Mouse (Mus musculus) forebrain, embryonic 16.5 days (tissue): ENCODE data around the gene Pfkfb2. TPM values are rescaled to one million over a fixed set of nuclear protein-coding genes. Genes with fewer than 3 reads are reported as not detected.

Source experiments
- ATAC-seq: fragments of 200-750 bp; cut with Nextera tagmentation; 2 replicates; pipeline ENCODE4 v1.8.0; 2017; ENCODE audit warnings: mild to moderate bottlenecking, moderate library complexity
- H3K27ac ChIP-seq: fragments of 300-500 bp; sonication (generic); 2 replicates; pipeline ENCODE4 v1.5.1; 2014; ENCODE audit warnings: low read length, control low read depth
- H3K27me3 ChIP-seq: fragments of 300-500 bp; sonication (generic); replicated peaks from 2 replicates; pipeline ENCODE4 v1.6.1; 2014; ENCODE audit warnings: low read length; ENCODE audit not compliant: control insufficient read depth, insufficient read depth
- H3K36me3 ChIP-seq: fragments of 300-500 bp; sonication (generic); 2 replicates; pipeline ENCODE4 v1.6.1; 2014; ENCODE audit not compliant: control insufficient read depth, insufficient read depth
- H3K4me1 ChIP-seq: fragments of 300-500 bp; sonication (generic); replicated peaks from 2 replicates; pipeline ENCODE4 v1.6.1; 2014; ENCODE audit warnings: low read length; ENCODE audit not compliant: control insufficient read depth, insufficient read depth
- H3K4me2 ChIP-seq: fragments of 300-500 bp; sonication (generic); 2 replicates; pipeline ENCODE4 v1.6.1; 2014; ENCODE audit warnings: mild to moderate bottlenecking, low read length, control low read depth
- H3K4me3 ChIP-seq: fragments of 300-500 bp; sonication (generic); replicated peaks from 2 replicates; pipeline ENCODE4 v1.5.1; 2014; ENCODE audit warnings: mild to moderate bottlenecking, low read length, control low read depth
- H3K9ac ChIP-seq: fragments of 300-500 bp; sonication (generic); replicated peaks from 2 replicates; pipeline ENCODE4 v1.6.1; 2014; ENCODE audit warnings: low read depth, low read length, control low read depth
- H3K9me3 ChIP-seq: fragments of 300-500 bp; sonication (generic); 2 replicates; pipeline ENCODE4 v1.6.1; 2016; ENCODE audit warnings: low read length; ENCODE audit not compliant: control insufficient read depth
- WGBS: fragments of 180-500 bp; shearing (Covaris S2); extraction: QIAGEN DNeasy Blood & Tissue Kit; methylation state at CpG from one replicate; pipeline ENCODE4 v1.1.7; 2014; 5-methylcytosine and 5-hydroxymethylcytosine counted together
- polyA plus RNA-seq: library from polyadenylated mRNA; unstranded; fragments of >200 nt; fragmentation: Nextera tagmentation; extraction: Ambion mirVana; gene quantifications from 2 replicates; pipeline ENCODE4 v1.2.1, GENCODE M21; 2015

The Pfkfb2 gene
- 27.8 and 28.2 TPM in 2 replicates for polyA plus RNA-seq

DNA sequence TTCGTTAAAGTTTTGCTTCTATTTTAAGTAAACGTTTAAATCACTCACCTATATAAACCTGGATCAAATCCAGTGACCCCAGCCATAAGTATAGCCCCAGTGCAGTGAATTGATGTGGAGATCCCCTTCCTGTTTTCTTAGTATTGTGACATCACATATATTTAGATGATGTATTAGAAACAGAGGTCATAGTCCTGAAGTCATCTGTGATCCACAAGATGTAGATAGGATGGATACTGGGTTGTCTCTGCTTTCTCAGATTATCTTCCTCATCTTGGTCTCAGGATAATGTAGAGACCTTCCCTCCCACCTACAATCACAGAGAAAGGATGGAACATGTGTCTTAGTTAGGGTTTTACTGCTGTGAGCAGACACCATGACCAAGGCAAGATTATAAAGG, at the start of gene Pfkfb2:
TSS of gene Pfkfb2 (minus strand) at position 101 of the 400 bp plus-strand sequence.
- no peak for ATAC-seq
- Histone ChIP-seq H3K4me3 (no peak within 1 kb of the TSS), H3K4me2 (no peak within 1 kb of the TSS), H3K27me3 (no peaks in the 10 kb centered on the region), H3K36me3 (0 out of 2 replicates have a peak, but pooled peaks cover 2% of the 10 kb centered on the region), H3K9me3 (no peaks in the 10 kb centered on the region), H3K4me1 (no peaks in the 10 kb centered on the region), H3K9ac (no peak within 1 kb of the TSS), H3K27ac (no peak within 1 kb of the TSS)
- 77% methylated on average over 2 of the region's 2 CpGs for WGBS

DNA sequence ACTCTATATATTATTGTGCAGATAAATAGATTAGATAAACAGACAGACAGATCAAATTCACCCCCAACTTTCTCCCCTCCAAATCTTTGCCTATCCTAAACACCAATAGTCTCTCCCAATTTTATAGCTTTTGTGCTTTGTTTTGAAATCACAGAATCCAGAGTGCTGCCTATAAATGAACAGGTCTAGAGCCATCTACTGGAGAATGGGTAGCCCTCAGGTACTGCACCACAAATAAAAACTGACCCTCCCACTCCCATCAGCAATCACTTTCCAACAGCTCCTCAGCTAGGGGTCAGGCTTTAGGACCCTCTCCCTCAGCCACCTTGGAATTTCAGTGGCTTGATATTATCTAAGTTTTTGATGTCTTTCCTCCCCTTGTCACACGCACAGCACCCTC, 47.6 kb upstream of the Pfkfb2 start:
- Histone ChIP-seq H3K27me3 (no peaks in the 10 kb centered on the region), H3K4me3 (no peak overlapping the region), H3K4me2 (no peak overlapping the region), H3K4me1 (no peaks in the 10 kb centered on the region; the same call in 1 of the 2 replicates), H3K9me3 (no peaks in the 10 kb centered on the region), H3K9ac (no peak overlapping the region), H3K27ac (no peak overlapping the region), H3K36me3 (no peaks in the 10 kb centered on the region)
- ATAC-seq = no peak
- 92% methylated on average over 1 of the region's 1 CpGs for WGBS

DNA sequence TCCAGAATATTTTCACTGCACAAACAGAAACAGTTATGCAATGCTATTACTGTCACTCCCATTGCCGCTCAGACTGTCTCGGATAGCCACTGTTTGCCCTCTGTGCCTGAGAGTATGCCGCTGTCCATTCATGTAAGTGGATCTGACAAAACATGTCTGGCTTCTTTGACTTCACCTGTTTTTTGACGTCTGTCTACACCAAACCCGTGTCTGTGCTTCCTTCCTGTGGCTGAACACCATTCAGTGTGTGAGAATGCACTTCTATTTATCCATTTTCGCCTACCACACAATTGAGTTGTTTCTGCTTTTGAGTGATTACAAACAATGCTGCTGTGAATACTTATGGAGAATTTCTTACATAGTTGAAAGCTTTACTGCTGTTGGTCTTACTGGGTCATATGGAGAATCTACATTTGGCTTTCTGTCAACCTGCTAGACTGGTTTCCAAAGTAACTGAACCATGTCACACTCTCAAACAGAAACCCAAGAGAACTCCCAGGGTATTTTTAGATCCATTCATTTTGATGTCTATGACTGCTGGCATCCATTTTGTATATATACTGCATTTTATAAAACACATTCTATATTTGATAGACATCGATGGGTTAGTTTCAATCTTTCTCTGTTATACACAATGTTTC, 46.8 kb upstream of the Pfkfb2 start:
- ATAC-seq = no peak
- Histone ChIP-seq H3K4me3 (no peak overlapping the region), H3K36me3 (no peaks in the 10 kb centered on the region), H3K9me3 (no peaks in the 10 kb centered on the region), H3K27ac (no peak overlapping the region), H3K4me2 (no peak overlapping the region), H3K27me3 (no peaks in the 10 kb centered on the region), H3K9ac (no peak overlapping the region), H3K4me1 (no peaks in the 10 kb centered on the region; the same call in 1 of the 2 replicates)
- WGBS = 80% methylated on average over 7 of the region's 7 CpGs

DNA sequence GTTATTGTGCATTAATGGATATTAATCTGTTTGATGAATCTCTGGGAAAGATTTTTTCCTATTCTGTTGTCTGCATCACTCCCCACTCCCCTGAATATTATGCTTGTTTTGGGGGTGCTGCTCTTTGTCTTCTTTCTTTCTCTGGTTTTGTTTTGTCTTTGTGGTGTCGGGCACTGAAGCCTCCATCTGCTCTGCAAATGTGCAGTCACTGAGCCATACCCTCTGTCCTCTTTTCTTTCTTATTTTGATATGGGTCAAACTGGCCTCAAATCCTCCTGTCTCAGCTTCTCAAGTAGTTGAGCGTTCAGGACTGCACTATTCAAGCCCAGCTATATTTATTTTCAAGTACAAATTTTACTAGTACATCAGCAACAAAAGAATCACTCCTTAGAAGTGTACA, 46.2 kb upstream of the Pfkfb2 start:
- H3K4me3 ChIP-seq = no peak overlapping the region
- no peaks in the 10 kb centered on the region for H3K36me3 ChIP-seq
- no peak overlapping the region for H3K9ac ChIP-seq
- WGBS = 48% methylated on average over 2 of the region's 2 CpGs
- H3K4me1 ChIP-seq = no peaks in the 10 kb centered on the region; the same call in 1 of the 2 replicates
- H3K27me3 ChIP-seq = no peaks in the 10 kb centered on the region
- no peak for ATAC-seq
- no peaks in the 10 kb centered on the region for H3K9me3 ChIP-seq
- H3K27ac ChIP-seq = no peak overlapping the region
- no peak overlapping the region for H3K4me2 ChIP-seq

DNA sequence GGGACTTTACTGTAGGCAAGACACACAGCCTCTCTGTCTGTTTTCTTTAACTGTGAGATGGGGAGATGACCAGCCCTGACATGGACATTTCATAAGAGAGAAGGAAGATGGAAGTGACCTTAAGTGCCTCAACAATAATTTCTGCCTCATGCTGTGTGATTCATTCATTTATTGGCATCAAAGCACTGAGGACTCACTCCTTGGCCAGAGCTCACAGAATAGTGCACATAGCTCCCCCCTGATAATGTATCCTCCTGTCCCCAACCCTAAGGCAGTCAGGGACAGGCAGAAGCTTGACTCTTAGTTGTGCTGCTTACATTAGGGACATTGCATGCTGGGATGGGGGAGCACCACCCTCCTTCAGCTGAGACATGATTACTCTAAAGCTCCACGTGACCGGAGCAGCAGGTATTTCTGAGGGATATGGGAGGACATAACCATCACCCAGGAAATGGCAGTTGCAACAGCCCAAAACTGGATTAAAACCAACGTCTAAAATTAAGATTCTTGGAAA, 42.0 kb upstream of the Pfkfb2 start:
- no peak for ATAC-seq
- 71% methylated on average over 3 of the region's 3 CpGs for WGBS
- no peak overlapping the region for H3K27ac ChIP-seq
- no peaks in the 10 kb centered on the region for H3K27me3 ChIP-seq
- no peaks in the 10 kb centered on the region; the same call in 1 of the 2 replicates for H3K4me1 ChIP-seq
- H3K9me3 ChIP-seq = no peaks in the 10 kb centered on the region
- H3K4me3 ChIP-seq = no peak overlapping the region
- H3K9ac ChIP-seq = no peak overlapping the region
- H3K36me3 ChIP-seq = no peaks in the 10 kb centered on the region
- H3K4me2 ChIP-seq = no peak overlapping the region

DNA sequence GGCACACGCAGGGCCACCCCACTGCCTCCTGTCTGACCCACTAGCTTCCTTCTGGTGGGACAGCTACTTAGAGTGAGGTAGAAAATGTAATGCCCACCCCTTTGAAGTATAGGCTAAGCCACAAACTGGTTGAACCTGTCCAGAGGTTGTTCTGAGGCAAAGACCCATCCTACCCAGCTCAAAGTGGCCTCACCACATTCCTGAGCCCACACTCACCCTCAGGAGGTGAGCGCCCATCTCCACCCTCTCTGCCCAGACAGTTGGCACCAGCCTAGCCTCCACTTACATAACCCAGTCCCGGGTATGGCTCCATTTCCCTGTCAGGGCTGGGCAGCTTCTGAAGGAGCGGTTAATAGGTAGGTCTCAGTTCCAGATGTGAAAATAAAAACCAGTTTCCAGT, 41.4 kb upstream of the Pfkfb2 start:
- 92% methylated on average over 4 of the region's 4 CpGs for WGBS
- H3K9ac ChIP-seq = no peak overlapping the region

DNA sequence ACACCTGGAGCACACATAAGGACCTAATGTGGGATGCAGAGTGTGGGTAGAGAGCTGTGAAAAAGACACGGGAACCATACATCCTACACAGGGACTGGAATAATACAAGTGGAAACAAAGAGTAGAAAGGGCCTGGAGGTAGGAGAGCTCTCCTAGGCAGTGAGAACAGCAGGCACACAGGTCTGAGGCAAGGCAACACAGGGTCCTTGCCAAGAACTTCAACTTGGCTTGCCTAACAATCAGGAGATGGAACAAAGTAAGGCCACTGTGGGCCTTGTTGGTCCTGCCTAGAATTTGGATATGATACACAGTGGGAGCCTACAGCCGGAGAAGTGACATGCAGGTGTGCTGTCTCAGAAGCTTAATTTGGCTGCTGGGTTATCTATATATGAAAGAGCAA, 40.9 kb upstream of the Pfkfb2 start:
- Histone ChIP-seq H3K36me3 (no peaks in the 10 kb centered on the region), H3K4me2 (no peak overlapping the region), H3K4me3 (no peak overlapping the region), H3K9me3 (no peaks in the 10 kb centered on the region), H3K27me3 (no peaks in the 10 kb centered on the region), H3K27ac (no peak overlapping the region), H3K4me1 (no peaks in the 10 kb centered on the region), H3K9ac (no peak overlapping the region)
- no peak for ATAC-seq
- WGBS = 90% methylated on average over 2 of the region's 2 CpGs

More for the DNA sequence above, 41.4 kb upstream of the Pfkfb2 start:
- H3K4me2 ChIP-seq = no peak overlapping the region
- H3K27ac ChIP-seq = no peak overlapping the region
- H3K4me1 ChIP-seq = no peaks in the 10 kb centered on the region
- H3K9me3 ChIP-seq = no peaks in the 10 kb centered on the region
- H3K36me3 ChIP-seq = no peaks in the 10 kb centered on the region
- H3K27me3 ChIP-seq = no peaks in the 10 kb centered on the region
- no peak for ATAC-seq
- H3K4me3 ChIP-seq = no peak overlapping the region

DNA sequence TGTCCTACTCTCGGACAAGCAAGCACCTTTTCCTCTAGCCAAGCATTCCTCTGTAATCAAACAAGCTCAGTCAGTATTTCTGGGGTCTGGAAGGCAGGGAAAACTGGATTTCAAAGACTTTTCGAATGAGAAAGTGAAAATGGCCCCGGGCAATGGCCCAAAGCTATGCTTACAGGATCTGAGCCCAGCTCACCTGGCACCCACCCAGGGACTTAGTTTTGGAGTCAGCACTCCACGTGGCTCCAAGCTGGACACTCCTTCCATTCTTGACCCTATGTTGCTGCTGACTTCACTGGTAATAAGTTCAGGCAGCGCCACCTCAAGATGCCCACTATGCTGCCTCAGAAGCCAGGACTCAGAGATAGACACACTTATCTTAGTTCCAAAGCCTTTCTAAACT, 38.0 kb upstream of the Pfkfb2 start:
- H3K36me3 ChIP-seq = no peaks in the 10 kb centered on the region
- H3K4me1 ChIP-seq = no peaks in the 10 kb centered on the region
- H3K9ac ChIP-seq = no peak overlapping the region
- no peaks in the 10 kb centered on the region for H3K27me3 ChIP-seq
- no peak overlapping the region for H3K27ac ChIP-seq
- H3K4me2 ChIP-seq = no peak overlapping the region
- 80% methylated on average over 5 of the region's 5 CpGs for WGBS
- no peak for ATAC-seq
- no peak overlapping the region for H3K4me3 ChIP-seq
- H3K9me3 ChIP-seq = no peaks in the 10 kb centered on the region

DNA sequence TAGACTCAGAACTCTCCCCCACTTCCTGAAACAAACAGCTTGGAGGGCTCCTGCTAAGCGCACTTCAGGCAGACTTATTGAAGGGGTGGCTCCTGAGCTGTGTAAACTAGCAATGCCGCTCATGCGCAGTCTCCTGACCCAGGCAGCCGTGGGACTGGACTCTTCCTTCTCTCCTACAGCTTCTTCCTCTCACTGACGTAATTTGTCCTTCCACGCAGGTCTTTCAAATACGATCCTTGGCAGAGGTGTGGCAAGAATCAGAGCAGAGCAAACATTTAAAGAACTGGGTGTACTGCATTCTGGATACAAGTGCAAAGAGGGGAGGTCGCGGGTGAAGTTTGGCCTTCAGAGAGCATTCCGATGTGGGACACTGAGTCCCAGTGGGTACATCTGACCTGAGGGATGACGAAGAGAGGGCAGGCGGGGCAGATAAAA, 35.0 kb upstream of the Pfkfb2 start:
- no peak overlapping the region for H3K4me2 ChIP-seq
- H3K4me3 ChIP-seq = no peak overlapping the region
- no peak overlapping the region for H3K9ac ChIP-seq
- WGBS = 89% methylated on average over 12 of the region's 12 CpGs
- no peaks in the 10 kb centered on the region for H3K27me3 ChIP-seq
- no peaks in the 10 kb centered on the region for H3K4me1 ChIP-seq
- H3K9me3 ChIP-seq = no peaks in the 10 kb centered on the region
- no peak overlapping the region for H3K27ac ChIP-seq
- H3K36me3 ChIP-seq = no peaks in the 10 kb centered on the region
- no peak for ATAC-seq
